Mouse (Mus musculus): Measurements from ENCODE around the gene Slc2a13.

Gene Slc2a13

DNA sequence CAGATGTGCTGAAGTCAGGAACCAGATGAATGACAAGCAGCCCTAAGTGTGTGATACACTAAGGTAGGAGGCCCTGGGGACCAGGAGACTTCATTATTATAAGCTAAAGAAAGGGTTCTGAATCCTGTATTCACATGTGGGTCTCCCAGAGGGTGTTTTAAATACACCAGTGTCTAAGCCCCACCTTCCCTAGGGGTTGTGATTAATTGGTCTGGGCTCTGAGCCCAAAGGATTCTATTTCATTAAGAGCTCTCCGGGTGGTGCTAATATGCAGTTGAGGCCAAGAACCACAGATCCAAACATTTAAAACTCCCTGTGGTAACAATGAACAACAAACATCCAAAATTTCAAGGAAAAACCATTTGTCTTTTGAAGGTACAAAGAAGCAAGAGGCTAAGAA lies 70.4 kb downstream of the Slc2a13 start:
- DNase-seq (ENCODE audit: low read depth, low spot score): peak; percentile 5

DNA sequence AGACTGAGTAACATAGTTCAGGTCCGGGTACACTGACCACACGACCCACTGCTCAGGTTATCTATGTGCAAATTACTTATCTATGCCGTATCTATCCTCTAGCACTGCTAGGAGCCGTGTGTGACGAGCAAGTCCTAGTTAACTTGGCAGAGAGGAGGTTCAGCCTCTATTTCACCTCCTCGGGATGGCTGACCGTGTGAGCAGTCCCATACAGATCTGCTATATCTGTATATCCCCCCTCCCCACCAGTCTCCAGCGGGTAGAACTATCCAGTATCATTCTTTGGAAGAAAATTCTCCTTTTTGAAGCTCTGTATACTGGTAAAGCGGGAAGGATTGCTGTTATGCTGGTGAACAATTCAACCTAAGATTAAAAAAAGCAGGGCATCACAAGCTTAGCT lies 70.8 kb downstream of the Slc2a13 start:
- no peak for DNase-seq (ENCODE audit: low read depth, low spot score)

DNA sequence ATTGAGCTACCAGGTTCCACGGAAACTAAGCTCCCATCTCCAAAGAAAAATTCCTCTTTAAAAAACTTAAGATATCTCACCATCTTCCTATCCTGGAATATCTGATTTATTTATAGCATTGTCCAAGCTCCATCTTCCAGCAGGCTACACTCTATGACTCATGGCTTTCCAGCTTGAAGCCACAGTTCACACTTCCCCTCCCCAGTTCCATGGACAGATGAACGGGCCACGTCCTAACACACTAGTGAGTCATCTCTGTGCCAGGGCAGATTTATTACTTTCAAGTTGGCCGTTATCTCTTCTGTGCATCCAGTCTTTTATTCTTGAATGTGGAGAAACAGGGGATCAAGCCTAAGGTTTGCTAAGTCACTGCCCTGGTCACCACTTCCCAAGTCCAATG lies 78.0 kb downstream of the Slc2a13 start:
- no peak for DNase-seq (ENCODE audit: low read depth, low spot score)

DNA sequence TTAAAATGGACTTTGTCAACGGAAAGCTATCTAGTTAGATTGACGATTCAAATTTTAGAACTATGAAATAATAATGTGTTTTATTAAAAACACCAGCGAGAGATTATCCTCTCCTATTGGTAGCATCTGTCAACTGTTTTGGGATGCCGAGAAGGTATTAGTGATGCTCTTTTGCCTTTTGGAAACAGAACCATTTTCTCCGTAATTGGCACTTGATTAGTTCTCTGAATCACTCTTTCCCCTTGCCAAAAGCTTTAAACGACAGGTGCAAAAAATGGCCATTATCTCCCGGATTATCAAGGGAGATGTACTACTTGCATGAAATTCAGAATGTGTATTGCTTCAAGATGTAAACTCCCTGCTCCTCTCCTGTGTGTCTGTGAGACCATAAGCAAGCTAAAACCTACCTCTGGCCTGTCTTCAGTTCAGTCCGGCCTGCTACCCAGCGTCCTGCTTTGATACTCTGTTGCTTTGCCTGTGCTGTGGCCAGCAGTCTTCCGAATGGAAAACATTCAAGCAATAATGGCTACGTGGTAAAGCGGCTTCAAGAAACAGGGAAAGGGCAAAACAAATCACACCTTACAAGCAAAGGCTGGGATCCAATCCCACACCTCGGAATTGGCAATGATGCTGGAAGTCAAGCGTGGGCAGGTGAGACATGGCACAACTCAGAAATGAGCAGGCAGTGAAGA lies 93.0 kb downstream of the Slc2a13 start:
- no peak for DNase-seq (ENCODE audit: low read depth, low spot score)

DNA sequence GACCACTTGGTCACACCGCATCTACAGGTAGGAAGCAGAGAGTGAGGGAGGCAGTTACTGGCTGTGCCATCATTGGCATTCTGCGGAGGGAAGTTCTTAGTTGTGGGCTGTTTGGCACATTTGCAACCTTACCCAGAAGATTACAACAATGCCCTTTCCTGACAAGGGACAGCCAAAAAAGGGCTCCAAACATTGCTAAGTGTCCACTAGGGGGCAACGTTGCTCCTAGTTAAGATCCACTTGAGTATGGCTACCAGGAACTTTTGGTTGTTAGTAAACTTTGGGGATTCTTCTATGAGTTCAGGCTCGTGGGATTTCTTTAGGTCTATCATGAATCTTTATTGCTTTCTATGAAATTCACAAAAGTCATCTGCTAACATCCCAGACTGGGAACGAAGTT lies 95.3 kb downstream of the Slc2a13 start:
- DNase-seq (ENCODE audit: low read depth, low spot score): peak; percentile 41

DNA sequence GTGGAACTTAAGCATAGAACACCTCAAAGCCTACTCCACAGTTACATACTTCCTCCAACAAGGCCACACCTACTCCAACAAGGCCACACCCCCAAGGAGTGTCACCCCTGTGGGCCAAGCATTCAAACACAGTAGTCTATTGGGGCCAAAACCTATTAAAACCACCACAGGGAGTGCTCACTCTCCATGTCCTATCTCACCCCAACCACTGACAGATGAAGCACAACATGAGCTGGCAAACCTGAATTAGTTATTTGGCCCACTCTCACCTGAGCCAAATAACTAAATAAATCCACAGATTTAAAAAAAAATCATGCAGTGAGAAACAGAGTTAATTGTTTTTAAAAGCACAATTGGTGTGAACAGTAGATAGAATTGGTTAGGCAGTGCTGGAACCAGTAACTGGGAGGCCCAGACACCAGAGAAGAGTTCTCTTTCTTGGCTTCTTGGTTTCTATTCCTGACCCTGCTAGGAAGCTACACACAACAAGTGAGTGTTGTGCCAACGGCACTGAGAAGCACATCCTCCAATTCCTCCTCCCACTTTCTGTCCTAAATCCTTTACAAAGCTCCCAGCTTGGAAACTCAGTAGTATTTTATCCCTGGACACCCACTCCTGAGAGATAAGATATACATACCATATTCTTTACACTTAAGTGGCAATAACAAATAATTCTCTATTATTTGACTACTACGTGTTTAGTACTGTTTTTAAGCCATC lies 99.2 kb downstream of the Slc2a13 start:
- no peak for DNase-seq (ENCODE audit: low read depth, low spot score)

DNA sequence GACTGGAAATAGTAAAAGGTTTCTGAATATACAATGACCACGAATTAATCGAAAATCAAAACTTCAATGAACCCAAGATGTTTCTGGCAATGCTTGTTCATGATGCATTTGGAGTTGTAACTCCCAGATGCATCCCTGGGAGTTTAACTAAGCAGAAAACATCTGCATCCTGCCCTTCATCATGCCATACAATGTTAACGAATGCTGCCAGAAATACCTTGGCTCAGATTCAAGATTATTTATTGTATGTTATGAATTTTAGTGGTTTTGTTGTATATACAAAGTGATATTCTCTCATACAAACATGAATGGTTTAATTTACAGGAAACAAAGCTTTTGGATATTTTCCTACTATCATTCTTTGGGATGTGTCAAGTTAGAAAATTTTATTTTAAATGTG lies 107.7 kb downstream of the Slc2a13 start:
- DNase-seq (ENCODE audit: low read depth, low spot score): no peak

DNA sequence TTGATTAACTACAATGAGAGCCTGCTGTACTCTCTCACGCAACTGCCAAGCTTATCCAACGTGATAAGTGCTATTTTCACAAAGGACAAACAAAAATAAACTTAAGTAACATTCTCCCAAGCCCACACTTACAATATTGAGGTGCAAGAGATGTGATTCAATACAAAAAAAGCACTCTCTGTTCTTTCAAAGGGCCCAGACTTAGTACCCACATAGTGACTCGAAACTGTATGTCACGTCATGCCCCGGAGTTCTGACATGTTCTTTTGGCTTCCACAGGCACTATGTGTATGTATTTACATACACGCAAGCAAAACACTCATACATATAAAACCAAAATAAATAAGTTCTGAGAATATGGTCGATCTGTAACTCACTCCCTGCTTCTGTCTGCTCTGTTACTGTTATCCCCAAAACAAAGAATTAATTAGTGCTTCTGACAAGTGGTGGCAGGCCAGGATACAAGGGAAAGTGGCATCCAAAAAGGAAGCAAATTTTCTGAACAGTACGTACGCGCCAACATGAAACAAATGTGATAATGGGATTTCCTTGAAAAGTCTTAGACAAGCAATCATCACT lies 109.1 kb downstream of the Slc2a13 start:
- no peak for DNase-seq (ENCODE audit: low read depth, low spot score)

DNA sequence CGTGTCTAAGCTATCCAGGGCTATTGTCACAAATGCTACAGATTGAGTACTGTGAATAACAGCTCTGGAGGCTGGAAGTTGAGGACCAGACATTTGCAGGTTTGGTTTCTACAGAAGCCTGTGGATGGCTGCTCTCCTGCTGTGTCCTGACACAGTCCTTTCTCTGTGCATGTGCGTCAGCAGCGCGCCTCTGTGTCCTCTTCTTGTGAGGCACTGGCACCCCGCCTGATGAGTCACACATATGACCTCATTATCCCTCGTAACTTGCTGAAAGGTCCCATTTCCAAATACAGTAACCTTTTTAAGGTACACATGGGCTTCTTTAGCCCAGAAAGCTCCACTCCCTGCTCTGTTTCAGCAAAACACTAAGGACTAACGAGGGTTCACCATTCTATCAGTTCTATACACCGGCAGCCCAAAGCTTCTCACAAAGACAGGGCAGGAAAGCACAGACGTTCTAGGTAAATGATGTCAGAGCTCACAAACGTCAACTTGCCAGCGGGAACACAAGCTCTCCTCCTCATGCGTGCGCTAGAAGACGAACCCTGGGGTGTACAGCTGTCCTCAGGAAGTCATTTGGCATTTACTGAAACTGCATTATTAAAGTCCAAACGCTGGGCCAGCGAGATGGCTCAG lies 109.9 kb downstream of the Slc2a13 start:
- no peak for DNase-seq (ENCODE audit: low read depth, low spot score)

DNA sequence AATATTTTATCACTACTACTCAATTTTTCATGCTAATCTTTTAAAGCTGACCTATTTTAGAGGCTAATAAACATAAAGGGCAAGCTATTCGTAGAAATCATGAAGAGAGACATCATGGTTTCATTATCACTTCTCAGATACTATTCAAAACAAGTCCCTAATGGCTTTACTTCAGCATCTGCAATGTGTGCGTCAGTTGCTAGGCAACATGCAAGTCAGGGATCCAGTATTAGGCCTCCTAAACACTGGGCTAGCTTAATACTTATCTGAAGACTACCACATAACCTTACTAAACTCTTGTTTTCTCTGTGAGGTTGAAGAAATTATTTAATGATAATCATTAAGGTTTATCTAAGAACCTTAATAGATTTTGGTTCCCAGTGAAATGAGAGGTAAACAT lies 111.1 kb downstream of the Slc2a13 start:
- DNase-seq (ENCODE audit: low read depth, low spot score): no peak

DNA sequence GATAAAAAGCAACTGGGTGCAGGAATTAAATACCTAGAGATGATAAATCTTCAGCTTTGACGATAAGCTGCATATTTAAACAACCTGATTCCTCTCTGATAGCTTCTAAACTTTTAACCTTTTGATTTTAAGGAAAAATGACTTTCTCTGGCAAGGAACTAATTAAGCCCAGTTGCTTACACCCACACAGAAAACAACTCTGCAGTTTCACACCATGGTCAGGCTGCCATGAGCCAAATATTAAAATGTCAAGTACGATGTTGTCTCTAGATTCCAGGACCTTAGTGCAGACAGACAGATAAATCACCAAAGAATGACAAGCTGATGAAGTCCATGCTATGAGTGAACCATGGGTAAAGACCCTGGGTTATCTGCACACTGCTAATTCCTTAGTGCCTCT lies 115.9 kb downstream of the Slc2a13 start:
- DNase-seq (ENCODE audit: low read depth, low spot score): no peak

DNA sequence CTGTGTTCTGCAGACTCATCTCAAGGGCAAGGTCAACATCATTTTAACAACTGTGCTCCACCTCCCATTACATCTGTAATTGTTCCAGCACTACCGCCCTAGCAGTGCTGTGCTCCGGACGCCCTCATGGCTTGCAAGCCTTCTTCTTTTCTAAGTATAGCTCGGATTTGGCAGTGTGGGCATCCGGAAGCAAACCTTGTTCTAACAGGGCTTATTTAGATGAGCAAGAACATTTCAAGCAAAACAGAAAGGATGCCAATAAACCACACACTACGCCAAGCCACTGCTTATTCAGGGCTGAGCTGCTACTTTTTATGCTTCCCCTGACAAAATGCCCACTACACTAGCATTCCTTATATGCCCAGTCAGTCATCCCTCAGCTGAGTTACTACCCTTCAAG lies 127.7 kb downstream of the Slc2a13 start:
- DNase-seq (ENCODE audit: low read depth, low spot score): no peak

DNA sequence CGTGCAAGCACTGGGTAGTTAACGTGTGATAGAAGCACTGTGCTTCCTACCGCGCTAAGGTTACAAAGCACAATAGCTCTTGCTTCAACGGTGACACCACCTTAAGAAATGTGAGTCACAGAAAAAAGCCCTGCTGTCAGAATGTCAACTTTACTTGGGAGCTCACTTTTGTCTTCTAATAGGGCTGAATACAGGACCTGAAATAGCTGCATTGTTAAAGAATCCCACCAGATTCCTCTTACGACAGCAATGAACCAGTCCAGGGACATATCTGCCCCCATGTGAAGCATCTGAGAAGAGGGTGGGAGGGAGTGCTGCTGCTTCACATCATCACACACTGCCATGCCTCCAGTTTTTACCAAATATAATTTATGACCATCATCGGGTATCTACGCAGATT lies 129.6 kb downstream of the Slc2a13 start:
- DNase-seq (ENCODE audit: low read depth, low spot score): no peak

DNA sequence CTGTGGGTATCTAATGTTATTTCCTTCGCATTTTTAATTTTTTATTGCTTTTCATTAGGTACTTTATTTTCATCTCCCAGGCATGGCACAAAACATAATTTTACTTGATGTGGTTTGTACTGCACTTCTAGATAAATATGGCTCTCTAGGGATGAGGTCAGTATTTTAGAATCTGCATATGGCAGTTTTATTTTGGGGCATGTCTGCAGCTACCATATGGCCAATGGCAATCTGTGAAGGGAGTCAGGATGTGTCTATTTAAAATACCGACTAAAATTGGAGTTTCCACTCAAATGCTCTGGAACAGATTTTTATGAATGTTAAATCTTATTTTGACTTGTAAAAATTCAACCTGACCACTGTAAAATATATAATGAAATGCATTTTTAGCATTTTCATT lies 133.2 kb downstream of the Slc2a13 start:
- no peak for DNase-seq (ENCODE audit: low read depth, low spot score)

DNA sequence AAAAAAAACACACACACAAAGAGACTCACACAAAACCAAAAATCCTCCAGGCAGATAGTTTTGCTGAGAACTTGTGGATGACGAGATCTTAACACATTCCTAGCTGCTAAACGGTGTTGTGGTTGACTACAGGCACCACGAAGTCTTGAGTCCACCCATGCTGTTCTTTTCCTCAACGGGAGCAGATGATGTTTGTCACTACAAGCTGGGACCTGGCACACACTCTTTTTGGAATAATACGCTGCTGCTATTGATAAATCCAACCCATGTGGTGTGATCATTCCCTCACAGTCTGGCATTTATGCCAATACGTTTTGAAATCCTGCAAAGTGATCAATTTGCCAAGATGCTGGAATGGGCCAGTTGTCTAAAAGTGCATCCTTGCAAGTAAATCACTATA lies 147.6 kb downstream of the Slc2a13 start:
- DNase-seq (ENCODE audit: low read depth, low spot score): no peak

DNA sequence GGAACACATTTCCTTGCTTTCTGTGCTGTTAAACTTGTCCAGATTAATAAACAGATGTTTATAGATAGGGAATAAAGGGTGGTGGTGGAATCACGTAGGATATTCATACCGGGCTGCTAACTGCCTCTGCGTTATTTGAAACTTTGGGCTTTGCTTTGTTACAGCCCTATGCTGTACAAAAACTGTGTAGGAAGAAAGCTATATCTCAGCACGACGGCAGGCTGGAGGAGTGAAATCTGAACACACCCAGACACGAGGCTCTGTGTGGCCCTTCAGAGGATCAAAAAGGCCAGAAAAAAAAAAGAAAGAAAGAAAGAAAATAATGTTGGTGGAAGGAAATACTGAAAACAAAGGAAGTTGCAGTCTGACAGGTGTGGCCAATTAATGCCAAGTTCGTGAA lies 166.1 kb downstream of the Slc2a13 start:
- DNase-seq (ENCODE audit: low read depth, low spot score): no peak

DNA sequence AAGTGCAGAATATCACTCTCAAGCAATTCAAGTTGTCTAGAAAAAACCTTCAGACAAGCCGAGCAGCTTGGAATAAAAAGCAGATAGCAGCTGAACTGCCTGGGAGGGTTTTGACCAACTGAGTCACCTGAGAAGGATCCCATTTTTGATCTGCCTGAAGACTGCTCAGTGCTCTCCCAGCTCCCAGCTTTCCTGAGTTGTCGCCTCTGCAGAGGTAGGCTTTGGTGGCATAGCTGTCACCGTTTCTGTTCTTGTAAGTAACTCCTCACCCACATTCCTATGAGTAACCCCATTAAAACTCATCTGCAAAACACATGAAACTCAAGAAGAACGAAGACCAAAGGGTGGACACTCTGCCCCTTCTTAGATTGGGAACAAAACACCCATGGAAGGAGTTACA lies 177.9 kb downstream of the Slc2a13 start:
- DNase-seq (ENCODE audit: low read depth, low spot score): no peak

DNA sequence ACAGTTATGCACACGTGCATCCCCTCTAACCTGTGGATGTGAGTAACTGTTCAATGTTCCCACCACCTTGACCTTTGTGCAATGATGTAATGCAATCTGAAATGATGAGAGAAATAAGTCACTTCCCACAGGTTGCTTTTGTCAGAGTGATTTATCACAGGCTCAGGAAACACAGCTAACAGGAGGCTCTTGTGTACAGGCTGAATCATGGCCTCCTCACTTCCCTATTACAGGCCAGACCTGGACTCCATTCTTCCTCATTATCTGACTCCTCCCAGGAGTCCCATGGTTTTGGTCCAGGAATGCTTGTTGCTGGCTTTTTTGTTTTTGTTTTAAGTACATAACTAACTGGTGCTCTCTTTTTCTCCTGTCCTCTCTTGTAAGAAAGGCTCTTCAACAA lies 189.4 kb downstream of the Slc2a13 start:
- no peak for DNase-seq (ENCODE audit: low read depth, low spot score)

DNA sequence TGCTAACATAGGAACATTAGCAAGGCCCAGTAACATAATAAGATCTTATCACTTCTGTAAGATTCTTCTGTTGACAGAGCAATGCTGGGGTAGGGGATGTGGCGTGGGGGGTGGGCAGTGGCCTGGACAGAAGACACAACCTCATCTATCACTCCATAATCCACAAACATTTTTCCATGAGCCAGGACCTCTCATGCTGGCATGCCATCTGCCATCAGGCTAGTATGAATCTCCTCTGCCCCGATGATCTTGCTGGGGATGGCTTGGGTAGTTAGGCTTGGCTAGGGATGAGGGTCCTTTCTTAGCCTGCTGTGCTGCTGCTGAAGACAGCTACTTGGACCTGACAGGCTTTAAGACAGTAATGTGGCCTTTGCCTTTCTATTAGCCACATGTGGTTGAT lies 190.5 kb downstream of the Slc2a13 start:
- no peak for DNase-seq (ENCODE audit: low read depth, low spot score)

DNA sequence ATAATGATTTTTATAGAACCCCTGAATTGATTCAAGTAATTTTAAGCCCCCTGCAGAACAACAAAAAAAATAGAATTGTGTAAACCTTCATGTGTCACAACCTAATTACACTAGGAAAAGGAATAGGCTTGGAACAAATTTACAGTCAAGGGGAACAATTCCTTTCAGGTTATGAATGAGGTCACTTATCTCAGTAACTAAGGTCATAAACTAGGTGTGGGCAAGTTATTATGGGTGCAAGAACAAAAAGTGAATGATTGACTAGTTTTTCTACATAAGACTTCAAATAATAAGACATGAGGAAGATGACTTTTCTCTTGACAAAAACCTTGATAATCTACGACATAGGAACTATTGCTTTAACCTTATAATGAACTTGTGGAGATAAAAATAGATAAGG lies 191.2 kb downstream of the Slc2a13 start:
- DNase-seq (ENCODE audit: low read depth, low spot score): no peak

DNA sequence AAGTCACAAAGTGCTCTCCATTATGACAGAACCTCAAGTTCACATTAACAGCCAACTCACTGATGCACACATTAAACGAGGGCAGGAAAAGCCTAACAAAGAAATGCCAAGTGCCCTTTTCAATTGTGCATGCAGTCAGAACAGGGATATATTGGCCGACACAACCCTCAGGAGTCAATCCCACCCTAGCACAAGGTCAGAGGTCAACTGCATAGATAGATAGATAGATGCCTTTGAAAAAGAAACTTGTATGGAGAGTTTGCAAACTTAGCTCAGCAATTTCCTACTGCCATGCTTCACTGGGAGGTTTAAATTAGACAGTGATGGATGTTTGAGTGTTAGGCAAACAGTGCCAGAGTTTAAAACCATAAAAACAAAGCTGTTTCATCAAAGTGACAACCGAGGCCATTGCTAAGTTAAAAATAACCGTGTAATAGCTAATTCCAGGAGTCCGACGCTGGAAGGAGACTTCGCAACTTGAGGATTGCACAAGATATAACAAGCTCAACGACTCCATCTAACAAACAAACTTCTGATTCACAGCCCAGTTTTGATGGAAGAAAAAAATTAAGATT lies 194.2 kb downstream of the Slc2a13 start:
- no peak for DNase-seq (ENCODE audit: low read depth, low spot score)

DNA sequence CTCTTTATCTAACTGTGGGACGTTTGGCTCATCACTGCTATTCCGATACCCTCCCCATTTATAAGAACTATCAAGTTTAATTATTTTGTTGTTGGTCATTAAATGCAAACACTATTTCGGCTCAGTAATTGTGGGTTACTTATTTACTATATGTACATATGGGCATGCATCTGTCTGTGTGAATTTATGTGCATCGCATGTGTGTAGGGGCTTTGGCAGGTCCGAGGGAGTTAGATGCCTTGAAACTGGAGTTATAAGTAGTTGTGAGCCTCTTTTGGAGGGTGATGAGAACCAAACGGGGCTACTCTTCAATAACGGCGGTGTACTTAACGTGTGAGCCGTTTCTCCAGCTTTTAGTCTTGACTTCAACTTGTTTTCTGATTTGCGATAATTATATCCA lies 195.5 kb downstream of the Slc2a13 start:
- DNase-seq (ENCODE audit: low read depth, low spot score): no peak

All from retina, postnatal 7 days (tissue).